Mouse (Mus musculus): ENCODE data around the gene Klk1.

DNA sequence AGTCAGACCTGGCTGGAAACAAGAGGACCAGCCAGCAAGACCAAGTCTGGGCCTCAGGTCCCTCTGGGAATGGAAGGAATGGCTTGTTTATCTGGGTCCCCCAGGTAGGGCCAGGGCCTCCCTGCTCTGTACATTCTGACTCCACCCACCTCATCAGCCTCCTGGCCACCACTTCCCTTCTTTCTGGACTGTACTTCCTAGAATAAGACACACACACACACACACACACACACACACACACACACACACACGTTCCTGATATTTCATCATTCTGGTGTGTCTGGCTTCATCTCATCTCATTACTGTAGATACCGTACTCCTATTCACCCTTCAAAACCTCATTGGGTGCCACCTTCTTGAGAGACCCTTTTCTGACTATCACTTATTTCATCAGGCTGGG, 44.2 kb downstream of the Klk1 start:
- TF ChIP-seq CTCF (conservative IDR thresholded peaks at IDR 0.05; ENCODE audit: low read length) (no peak), NANOG (IDR thresholded peaks at IDR 0.05; ENCODE audit: borderline replicate concordance, low read length) (no peak), POU5F1 (IDR thresholded peaks at IDR 0.05; ENCODE audit: borderline replicate concordance, low read length) (no peak)
